Mouse (Mus musculus) brain, embryonic 14.5 days (tissue): Measurements from ENCODE around the gene Plod1.

Experiments used
- CTCF ChIP-seq: fragments of 200-500 bp; IDR thresholded peaks from 2 replicates; pipeline ENCODE4 v1.5.1; 2012; ENCODE audit warnings: inconsistent platforms, mild to moderate bottlenecking, moderate library complexity, borderline replicate concordance; ENCODE audit not compliant: insufficient read depth, insufficient read length; ENCODE audit errors: extremely low read depth
- POLR2A ChIP-seq: fragments of 200-500 bp; IDR thresholded peaks from 2 replicates; pipeline ENCODE4 v1.6.1; 2012; ENCODE audit warnings: mild to moderate bottlenecking, inconsistent platforms, borderline replicate concordance; ENCODE audit not compliant: poor library complexity, insufficient read depth, insufficient read length, severe bottlenecking; ENCODE audit errors: extremely low read depth

DNA sequence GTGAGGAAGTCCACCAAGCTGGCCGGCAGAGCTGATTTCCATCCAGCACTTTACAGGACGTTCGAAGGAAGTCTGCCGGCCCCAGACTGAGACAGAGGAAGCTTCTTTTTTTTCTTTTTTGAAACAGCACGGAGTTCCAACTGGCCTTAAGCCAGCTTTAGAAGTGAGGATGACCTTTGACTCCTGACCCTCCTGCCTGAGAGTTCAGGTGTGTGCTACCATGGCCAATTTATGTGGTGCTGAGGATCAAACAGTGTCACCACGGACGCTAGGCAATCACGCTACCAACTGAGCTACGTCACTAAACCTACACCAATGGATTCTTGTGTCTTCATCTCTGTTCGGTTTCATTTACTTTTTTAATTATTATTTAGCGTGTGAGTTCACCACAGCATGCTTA, 14.2 kb downstream of the Plod1 start:
- TF ChIP-seq CTCF (no peak), POLR2A (no peak)
